Mouse (Mus musculus): ENCODE results near the gene Mylk4. TPM values are rescaled to one million over a fixed set of nuclear protein-coding genes. Genes with fewer than 3 reads are reported as not detected.

Mylk4 gene
- total RNA-seq, 2 experiments from 2014 or later, result 173 to 219 TPM

DNA sequence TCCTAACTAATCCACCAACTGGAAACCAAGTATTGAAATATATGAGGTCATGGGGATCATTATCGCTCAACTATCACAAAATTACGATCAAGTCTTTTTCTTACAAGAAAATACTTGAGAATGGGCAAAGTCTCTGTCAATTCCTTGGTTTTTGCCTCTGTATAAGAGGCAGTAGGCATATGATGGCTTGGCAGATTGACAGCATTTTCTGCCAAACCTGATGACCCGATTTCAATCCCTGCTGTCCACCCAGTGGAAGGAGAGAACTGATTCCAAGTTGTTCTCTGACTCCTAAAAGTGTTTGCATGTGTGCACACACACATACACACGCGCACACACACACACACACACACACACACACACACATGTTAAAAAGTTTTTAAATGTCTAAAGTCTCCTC, 124.5 kb downstream of the Mylk4 start:
- DNase-seq, result no peak
- intact Hi-C loops (cut with DNase I), result no loop called here

DNA sequence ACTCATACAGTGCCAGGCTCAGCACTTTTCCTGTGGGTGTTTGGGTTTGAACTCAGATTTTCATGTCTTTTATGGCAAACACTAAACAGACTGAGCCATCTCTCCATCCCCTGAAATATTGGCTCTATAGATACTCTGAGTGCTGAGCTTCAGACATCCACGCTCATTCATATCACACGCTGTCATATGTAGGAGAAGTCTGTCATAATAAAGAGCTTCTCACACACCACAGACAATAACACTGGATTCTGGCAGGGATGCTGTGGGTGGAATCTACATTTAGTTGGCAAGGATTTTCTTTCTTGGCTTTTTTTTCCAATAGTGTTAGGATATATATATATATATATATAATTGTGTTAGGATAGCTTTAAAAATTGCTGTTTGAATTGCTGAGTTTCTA, 126.2 kb downstream of the Mylk4 start:
- no peak for DNase-seq
- intact Hi-C loops (cut with DNase I), result no loop called here

Other genes with a start within 250 kb of the Mylk4 start
- gene Wrnip1, start 18.1 kb upstream of the Mylk4 start, total RNA-seq (2021), result 10 to 100 TPM; 24.3 to 27.8 TPM
- under 1 TPM in 1 of 2 experiments, not detected in 1; 0.86 TPM for gene D930007J09Rik, start 18.9 kb upstream of the Mylk4 start, total RNA-seq (2021)
- 1 to 10 TPM; 7.4 to 8.4 TPM for gene Serpinb1a, start 67.2 kb upstream of the Mylk4 start, total RNA-seq (2021)
- under 1 TPM; 0.45 to 0.95 TPM for gene Serpinb1c, start 114.3 kb upstream of the Mylk4 start, total RNA-seq (2021)
- gene Serpinb6b, start 181.3 kb upstream of the Mylk4 start, total RNA-seq (2021), result 10 to 100 TPM; 24.9 to 27.8 TPM
- 1 to 10 TPM; 7.8 to 8.6 TPM for gene Serpinb9, start 219.3 kb upstream of the Mylk4 start, total RNA-seq (2021)
- under 1 TPM; 0.12 to 0.41 TPM for gene Serpinb9b, start 243.5 kb upstream of the Mylk4 start, total RNA-seq (2021)

All from heart, postnatal 14 days (tissue).